Mouse (Mus musculus): ENCODE measurements at regions not wholly inside any gene's neighbourhood (a gene's known extent, or its start where the extent isn't known, plus 50 kb on each side); places are given as distances from the start of the nearest gene placed in this dataset.
A peak's percentile ranks its signal among the peaks of the same experiment; 100 is the strongest.
"Not testable (repeated sequence)": the region's sequence is repeated elsewhere in the genome, so short reads cannot be mapped to it uniquely, and the experiment has no call there.

- Histone ChIP-seq H3K4me1 (replicated peaks; ENCODE audit: control insufficient read depth, insufficient read depth, low read length) (no peaks in the 10 kb centered on the region; the same call in 1 of the 2 replicates), H3K4me3 (ENCODE audit: low read depth, low read length) (no peak overlapping the region), H3K9me3 (ENCODE audit: control insufficient read depth) (no peaks in the 10 kb centered on the region), H3K36me3 (ENCODE audit: control insufficient read depth, insufficient read depth) (no peaks in the 10 kb centered on the region), H3K27ac (ENCODE audit: low read depth, low read length) (peak overlapping the region; percentile 4; the same call in 1 of the 2 replicates), H3K4me2 (replicated peaks; ENCODE audit: low read depth) (no peak overlapping the region), H3K9ac (ENCODE audit: low read depth, low read length) (no peak overlapping the region), H3K27me3 (replicated peaks; ENCODE audit: control insufficient read depth, insufficient read depth, low read length) (no peaks in the 10 kb centered on the region)
- 70% methylated on average over 1 of the region's 1 CpGs for WGBS
- ATAC-seq, result peak; percentile 83
- no peak for TF ChIP-seq CTCF (IDR thresholded peaks at IDR 0.05; ENCODE audit: low read depth)
These were observed 68.6 kb upstream of the Atp1b1 start for GRCm38 (mm10) chr1:164526748-164527147.

GRCm38 (mm10) chr1:164522377-164523150 lies 64.4 kb upstream of the Atp1b1 start:
- no peak for ATAC-seq
- no peak for TF ChIP-seq CTCF (IDR thresholded peaks at IDR 0.05; ENCODE audit: low read depth)
- Histone ChIP-seq H3K4me2 (replicated peaks; ENCODE audit: low read depth) (no peak overlapping the region), H3K27ac (ENCODE audit: low read depth, low read length) (no peak overlapping the region), H3K9ac (ENCODE audit: low read depth, low read length) (no peak overlapping the region), H3K4me3 (ENCODE audit: low read depth, low read length) (no peak overlapping the region), H3K4me1 (replicated peaks; ENCODE audit: control insufficient read depth, insufficient read depth, low read length) (no peaks in the 10 kb centered on the region; the same call in 1 of the 2 replicates), H3K9me3 (ENCODE audit: control insufficient read depth) (no peaks in the 10 kb centered on the region), H3K27me3 (replicated peaks; ENCODE audit: control insufficient read depth, insufficient read depth, low read length) (no peaks in the 10 kb centered on the region), H3K36me3 (ENCODE audit: control insufficient read depth, insufficient read depth) (no peaks in the 10 kb centered on the region)
- 73% methylated on average over 3 of the region's 3 CpGs for WGBS

DNA sequence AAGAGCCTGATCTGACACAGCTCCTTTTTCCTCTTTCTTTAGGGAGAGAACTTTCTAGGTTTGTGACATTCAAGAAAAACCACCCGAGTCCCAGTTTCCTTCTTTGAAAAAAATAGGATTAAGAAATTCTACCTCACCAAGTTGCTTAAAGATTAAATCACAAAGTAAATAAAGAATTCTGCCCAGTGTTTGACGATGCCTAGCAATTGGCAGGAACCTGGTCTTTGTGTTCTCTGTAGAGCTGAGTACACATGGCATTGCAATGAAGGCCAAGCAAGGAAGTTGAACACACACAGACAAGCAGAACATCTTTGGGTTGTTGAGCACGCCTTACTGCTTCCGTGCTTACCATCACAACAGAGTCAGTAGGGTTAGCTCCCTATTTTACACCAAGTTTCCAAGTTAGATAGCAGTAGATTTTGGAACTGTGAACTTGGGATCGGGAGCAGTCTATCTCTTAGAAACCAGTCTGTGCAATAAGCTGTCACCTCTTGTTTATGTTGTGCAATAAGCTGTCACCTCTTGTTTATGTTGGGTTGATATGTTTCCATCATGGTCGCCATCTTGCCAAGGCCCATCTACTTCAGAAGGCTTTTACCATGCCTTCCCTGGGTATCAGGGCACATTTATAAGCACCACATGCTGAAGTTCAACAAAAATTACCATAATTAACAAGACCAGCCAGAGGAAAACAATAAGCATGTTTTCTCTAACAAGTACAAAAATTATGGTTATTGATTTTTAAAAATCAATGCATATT lies 63.4 kb upstream of the Atp1b1 start:
- H3K27ac ChIP-seq (ENCODE audit: low read depth, low read length), result no peak overlapping the region
- H3K27me3 ChIP-seq (replicated peaks; ENCODE audit: control insufficient read depth, insufficient read depth, low read length), result no peaks in the 10 kb centered on the region
- no peak overlapping the region for H3K9ac ChIP-seq (ENCODE audit: low read depth, low read length)
- H3K9me3 ChIP-seq (ENCODE audit: control insufficient read depth), result no peaks in the 10 kb centered on the region
- no peak overlapping the region for H3K4me3 ChIP-seq (ENCODE audit: low read depth, low read length)
- H3K4me1 ChIP-seq (replicated peaks; ENCODE audit: control insufficient read depth, insufficient read depth, low read length), result no peaks in the 10 kb centered on the region; the same call in 1 of the 2 replicates
- H3K4me2 ChIP-seq (replicated peaks; ENCODE audit: low read depth), result no peak overlapping the region
- 71% methylated on average over 6 of the region's 6 CpGs for WGBS
- no peak for TF ChIP-seq CTCF (IDR thresholded peaks at IDR 0.05; ENCODE audit: low read depth)
- H3K36me3 ChIP-seq (ENCODE audit: control insufficient read depth, insufficient read depth), result no peaks in the 10 kb centered on the region
- ATAC-seq, result no peak

GRCm38 (mm10) chr1:164518866-164519265 lies 60.7 kb upstream of the Atp1b1 start:
- H3K9ac ChIP-seq (ENCODE audit: low read depth, low read length), result no peak overlapping the region
- H3K36me3 ChIP-seq (ENCODE audit: control insufficient read depth, insufficient read depth), result no peaks in the 10 kb centered on the region
- H3K4me3 ChIP-seq (ENCODE audit: low read depth, low read length), result no peak overlapping the region
- no peaks in the 10 kb centered on the region for H3K9me3 ChIP-seq (ENCODE audit: control insufficient read depth)
- no peaks in the 10 kb centered on the region for H3K27me3 ChIP-seq (replicated peaks; ENCODE audit: control insufficient read depth, insufficient read depth, low read length)
- WGBS, result 96% methylated on average over 3 of the region's 3 CpGs
- no peak overlapping the region for H3K4me2 ChIP-seq (replicated peaks; ENCODE audit: low read depth)
- no peak for ATAC-seq
- TF ChIP-seq CTCF (IDR thresholded peaks at IDR 0.05; ENCODE audit: low read depth), result no peak
- no peaks in the 10 kb centered on the region for H3K4me1 ChIP-seq (replicated peaks; ENCODE audit: control insufficient read depth, insufficient read depth, low read length)
- no peak overlapping the region for H3K27ac ChIP-seq (ENCODE audit: low read depth, low read length)

GRCm38 (mm10) chr1:164518308-164518707 lies 60.2 kb upstream of the Atp1b1 start:
- no peaks in the 10 kb centered on the region for H3K4me1 ChIP-seq (replicated peaks; ENCODE audit: control insufficient read depth, insufficient read depth, low read length)
- no peak overlapping the region for H3K9ac ChIP-seq (ENCODE audit: low read depth, low read length)
- no peak overlapping the region for H3K4me2 ChIP-seq (replicated peaks; ENCODE audit: low read depth)
- no peak for ATAC-seq
- H3K4me3 ChIP-seq (ENCODE audit: low read depth, low read length), result no peak overlapping the region
- no peaks in the 10 kb centered on the region for H3K36me3 ChIP-seq (ENCODE audit: control insufficient read depth, insufficient read depth)
- H3K27ac ChIP-seq (ENCODE audit: low read depth, low read length), result no peak overlapping the region
- no peaks in the 10 kb centered on the region for H3K9me3 ChIP-seq (ENCODE audit: control insufficient read depth)
- TF ChIP-seq CTCF (IDR thresholded peaks at IDR 0.05; ENCODE audit: low read depth), result no peak
- no peaks in the 10 kb centered on the region for H3K27me3 ChIP-seq (replicated peaks; ENCODE audit: control insufficient read depth, insufficient read depth, low read length)
- WGBS, result 85% methylated on average over 4 of the region's 4 CpGs

DNA sequence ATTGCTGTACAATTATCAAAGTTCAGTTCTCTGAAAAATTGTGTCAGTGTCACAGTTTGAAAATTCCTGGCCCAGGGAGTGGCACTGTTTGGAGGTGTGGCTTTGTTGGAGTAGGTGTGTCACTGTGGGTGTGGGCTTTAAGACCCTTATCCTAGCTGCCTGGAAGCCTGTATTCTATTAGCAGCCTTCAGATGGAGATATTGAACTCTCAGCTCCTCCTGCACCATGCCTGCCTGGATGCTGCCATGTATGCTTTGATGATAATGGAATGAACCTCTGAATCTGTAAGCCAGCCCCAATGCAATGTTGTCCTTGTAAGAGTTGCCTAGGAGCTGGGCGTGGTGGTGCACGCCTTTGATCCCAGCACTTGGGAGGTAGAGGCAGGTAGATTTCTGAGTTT lies 59.2 kb upstream of the Atp1b1 start:
- 0 out of 2 replicates have a peak, but pooled peaks have one; percentile 31 for ATAC-seq
- not testable (repeated sequence) for H3K36me3 ChIP-seq (ENCODE audit: control insufficient read depth, insufficient read depth); H3K4me2 ChIP-seq (replicated peaks; ENCODE audit: low read depth); H3K27ac ChIP-seq (ENCODE audit: low read depth, low read length); H3K27me3 ChIP-seq (replicated peaks; ENCODE audit: control insufficient read depth, insufficient read depth, low read length); H3K9me3 ChIP-seq (ENCODE audit: control insufficient read depth); H3K9ac ChIP-seq (ENCODE audit: low read depth, low read length); H3K4me3 ChIP-seq (ENCODE audit: low read depth, low read length); H3K4me1 ChIP-seq (replicated peaks; ENCODE audit: control insufficient read depth, insufficient read depth, low read length)
- WGBS, result 54% methylated on average over 2 of the region's 2 CpGs
